Mouse (Mus musculus): ENCODE results near the gene Slc6a16.

GRCm38 (mm10) chr7:45234922-45235571 lies 5.8 kb upstream of the Slc6a16 start:
- TF ChIP-seq CTCF (IDR thresholded peaks at IDR 0.05; ENCODE audit: low read depth, low read length) = no peak
- no peak for TF ChIP-seq GATA1 (IDR thresholded peaks at IDR 0.05; ENCODE audit: borderline replicate concordance, low read length)
- TF ChIP-seq TAL1 (conservative IDR thresholded peaks at IDR 0.05; ENCODE audit: low read depth, low read length) = no peak

All from G1E (cell line).